Mouse (Mus musculus) brain, embryonic 14.5 days (tissue): Measurements from ENCODE around the gene Myo18b.

Experiments
- CTCF ChIP-seq: fragments of 200-500 bp; IDR thresholded peaks from 2 replicates; pipeline ENCODE4 v1.5.1; 2012; ENCODE audit warnings: inconsistent platforms, mild to moderate bottlenecking, moderate library complexity, borderline replicate concordance; ENCODE audit not compliant: insufficient read depth, insufficient read length; ENCODE audit errors: extremely low read depth
- POLR2A ChIP-seq: fragments of 200-500 bp; IDR thresholded peaks from 2 replicates; pipeline ENCODE4 v1.6.1; 2012; ENCODE audit warnings: mild to moderate bottlenecking, inconsistent platforms, borderline replicate concordance; ENCODE audit not compliant: poor library complexity, insufficient read depth, insufficient read length, severe bottlenecking; ENCODE audit errors: extremely low read depth

GRCm38 (mm10) chr5:112755581-112755980 lies 140.6 kb downstream of the Myo18b start:
- TF ChIP-seq POLR2A (no peak), CTCF (no peak)
